Mouse (Mus musculus) limb, embryonic 15.5 days (tissue): ENCODE results near the gene Htr2b. TPM values are rescaled to one million over a fixed set of nuclear protein-coding genes. Genes with fewer than 3 reads are reported as not detected.

ENCODE experiments used
- ATAC-seq: fragments of 200-750 bp; cut with Nextera tagmentation; 2 replicates; pipeline ENCODE4 v1.8.0; 2017; ENCODE audit warnings: low read depth, moderate TSS enrichment; ENCODE audit not compliant: insufficient number of reproducible peaks, low FRiP score, low TSS enrichment
- H3K27ac ChIP-seq: fragments of 300-500 bp; sonication (generic); 2 replicates; pipeline ENCODE4 v1.5.1; 2015; ENCODE audit warnings: moderate library complexity, mild to moderate bottlenecking, inconsistent platforms
- H3K27me3 ChIP-seq: fragments of 300-500 bp; sonication (generic); 2 replicates; pipeline ENCODE4 v1.6.1; 2015; ENCODE audit warnings: inconsistent platforms
- H3K36me3 ChIP-seq: fragments of 300-500 bp; sonication (generic); 2 replicates; pipeline ENCODE4 v1.6.1; 2015; ENCODE audit warnings: inconsistent platforms
- H3K4me1 ChIP-seq: fragments of 300-500 bp; sonication (generic); 2 replicates; pipeline ENCODE4 v1.6.1; 2015; ENCODE audit warnings: inconsistent platforms
- H3K4me2 ChIP-seq: fragments of 300-500 bp; sonication (generic); 2 replicates; pipeline ENCODE4 v1.6.1; 2015; ENCODE audit warnings: mild to moderate bottlenecking, inconsistent platforms
- H3K4me3 ChIP-seq: fragments of 300-500 bp; sonication (generic); 2 replicates; pipeline ENCODE4 v1.5.1; 2015; ENCODE audit warnings: mild to moderate bottlenecking, inconsistent platforms
- H3K9ac ChIP-seq: fragments of 300-500 bp; sonication (generic); 2 replicates; pipeline ENCODE4 v1.6.1; 2015; ENCODE audit warnings: inconsistent platforms
- H3K9me3 ChIP-seq: fragments of 300-500 bp; sonication (generic); 2 replicates; pipeline ENCODE4 v1.6.1; 2016; ENCODE audit warnings: inconsistent platforms
- whole genome bisulfite sequencing: fragments of 180-500 bp; shearing (Covaris S2); methylation state at CpG from one replicate; pipeline ENCODE4 v1.1.7; 2015; 5-methylcytosine and 5-hydroxymethylcytosine counted together
- polyA plus RNA-seq: library from polyadenylated mRNA; unstranded; fragments of >200 nt; fragmentation: Nextera tagmentation; extraction: Ambion mirVana; gene quantifications from 2 replicates; pipeline ENCODE4 v1.2.1, GENCODE M21; 2015

Htr2b gene
- polyA plus RNA-seq = 0.92 and 1.5 TPM in 2 replicates

- Histone ChIP-seq H3K4me1 (no peaks in the 10 kb centered on the region), H3K9me3 (no peaks in the 10 kb centered on the region), H3K36me3 (peaks cover 5% of the 10 kb centered on the region), H3K4me2 (no peak within 1 kb of the TSS), H3K9ac (no peak within 1 kb of the TSS), H3K27me3 (no peaks in the 10 kb centered on the region), H3K4me3 (no peak within 1 kb of the TSS), H3K27ac (no peak within 1 kb of the TSS)
- ATAC-seq = no peak
- 43% methylated on average over 6 of the region's 6 CpGs for WGBS
Measured at GRCm38 (mm10) chr1:86111779-86112178, at the start of gene Htr2b. Gene Htr2b (minus strand): TSS chr1:86111970.

GRCm38 (mm10) chr1:86161061-86161460 lies 49.3 kb upstream of the Htr2b start:
- peaks cover 61% of the 10 kb centered on the region for H3K36me3 ChIP-seq
- WGBS = 94% methylated on average over 5 of the region's 5 CpGs
- ATAC-seq = no peak

DNA sequence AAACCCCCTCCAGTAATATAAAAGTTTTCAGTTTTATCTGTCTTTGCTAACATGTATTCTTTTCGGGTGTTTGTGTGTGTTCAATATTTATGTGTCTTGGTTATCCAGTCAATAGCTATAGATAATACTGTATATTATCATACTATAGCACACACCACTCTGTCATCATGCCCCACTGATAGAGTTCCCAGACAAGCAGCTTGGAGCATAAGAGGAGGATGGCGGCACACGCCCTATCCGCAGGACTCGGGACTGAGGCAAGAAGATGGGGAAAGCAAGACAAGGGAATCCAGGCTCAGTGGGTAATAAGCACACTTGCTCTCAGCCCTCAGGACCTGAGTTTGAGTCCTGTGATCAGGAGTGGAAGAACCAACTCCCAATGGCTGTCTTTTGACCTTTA lies 48.7 kb upstream of the Htr2b start:
- H3K9me3 ChIP-seq = no peaks in the 10 kb centered on the region
- no peak overlapping the region for H3K27ac ChIP-seq
- H3K9ac ChIP-seq = no peak overlapping the region
- peaks cover 61% of the 10 kb centered on the region for H3K36me3 ChIP-seq
- 94% methylated on average over 5 of the region's 5 CpGs for WGBS
- no peak overlapping the region for H3K4me3 ChIP-seq
- ATAC-seq = no peak
- no peaks in the 10 kb centered on the region for H3K27me3 ChIP-seq
- H3K4me1 ChIP-seq = peaks cover 4% of the 10 kb centered on the region
- no peak overlapping the region for H3K4me2 ChIP-seq

More at GRCm38 (mm10) chr1:86161061-86161460, 49.3 kb upstream of the Htr2b start:
- Histone ChIP-seq H3K4me3 (no peak overlapping the region), H3K4me2 (no peak overlapping the region), H3K27ac (no peak overlapping the region), H3K9ac (no peak overlapping the region), H3K27me3 (no peaks in the 10 kb centered on the region), H3K9me3 (no peaks in the 10 kb centered on the region), H3K4me1 (no peaks in the 10 kb centered on the region)

DNA sequence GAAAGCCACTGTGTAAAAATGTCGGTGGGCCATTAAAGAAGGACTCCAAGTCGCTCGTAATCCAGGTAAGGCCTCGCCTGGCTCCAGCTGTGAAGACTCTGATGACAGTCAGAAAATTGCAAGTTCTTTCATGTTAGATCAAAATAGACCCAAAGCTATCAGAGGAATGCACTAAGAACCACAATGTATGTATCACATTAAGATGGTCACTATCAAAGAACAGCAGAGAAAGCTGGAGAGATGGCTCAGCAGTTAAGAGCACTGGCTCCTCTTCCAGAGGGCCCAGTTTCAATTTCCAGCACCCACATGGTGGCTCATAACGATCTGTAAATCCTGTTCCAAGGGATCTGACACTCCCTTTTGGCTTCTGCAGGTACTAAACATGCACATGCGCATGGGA lies 48.3 kb upstream of the Htr2b start:
- Histone ChIP-seq H3K4me2 (no peak overlapping the region), H3K27me3 (no peaks in the 10 kb centered on the region), H3K36me3 (peaks cover 61% of the 10 kb centered on the region), H3K27ac (no peak overlapping the region), H3K4me3 (no peak overlapping the region), H3K9ac (no peak overlapping the region), H3K9me3 (no peaks in the 10 kb centered on the region), H3K4me1 (peaks cover 9% of the 10 kb centered on the region)
- 81% methylated on average over 6 of the region's 6 CpGs for whole genome bisulfite sequencing
- ATAC-seq = no peak

DNA sequence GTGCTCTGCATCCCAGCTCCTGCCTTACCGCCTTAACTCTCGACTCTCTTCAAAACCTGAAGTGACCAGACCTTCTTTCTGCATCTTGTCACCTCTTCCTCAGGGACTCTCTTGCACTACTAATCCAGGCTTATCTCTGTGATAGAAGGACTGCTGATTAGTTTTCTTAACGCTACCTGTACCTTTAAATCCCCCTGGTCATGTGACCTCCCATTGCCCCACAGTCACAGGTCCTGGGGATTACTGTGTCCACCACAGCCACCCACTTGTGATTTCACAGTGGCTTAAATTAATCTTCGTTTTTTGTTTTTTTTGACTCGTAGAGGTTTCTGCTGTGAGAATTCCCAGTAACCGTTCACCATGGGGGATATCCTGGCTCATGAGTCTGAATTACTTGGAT lies 44.8 kb upstream of the Htr2b start:
- WGBS = 88% methylated on average over 6 of the region's 6 CpGs
- ATAC-seq = no peak
- Histone ChIP-seq H3K9ac (no peak overlapping the region), H3K4me1 (peaks cover 9% of the 10 kb centered on the region), H3K4me2 (no peak overlapping the region), H3K27ac (no peak overlapping the region), H3K27me3 (no peaks in the 10 kb centered on the region), H3K36me3 (peaks cover 30% of the 10 kb centered on the region), H3K9me3 (no peaks in the 10 kb centered on the region), H3K4me3 (no peak overlapping the region)

- no peak overlapping the region for H3K9ac ChIP-seq
- peaks cover 25% of the 10 kb centered on the region for H3K36me3 ChIP-seq
- H3K9me3 ChIP-seq = no peaks in the 10 kb centered on the region
- H3K4me2 ChIP-seq = no peak overlapping the region
- 78% methylated on average over 3 of the region's 3 CpGs for WGBS
- H3K27me3 ChIP-seq = no peaks in the 10 kb centered on the region
- no peak overlapping the region for H3K4me3 ChIP-seq
- no peak for ATAC-seq
- H3K4me1 ChIP-seq = peaks cover 9% of the 10 kb centered on the region
- no peak overlapping the region for H3K27ac ChIP-seq
Measured at GRCm38 (mm10) chr1:86156075-86156474, 44.3 kb upstream of the Htr2b start.

DNA sequence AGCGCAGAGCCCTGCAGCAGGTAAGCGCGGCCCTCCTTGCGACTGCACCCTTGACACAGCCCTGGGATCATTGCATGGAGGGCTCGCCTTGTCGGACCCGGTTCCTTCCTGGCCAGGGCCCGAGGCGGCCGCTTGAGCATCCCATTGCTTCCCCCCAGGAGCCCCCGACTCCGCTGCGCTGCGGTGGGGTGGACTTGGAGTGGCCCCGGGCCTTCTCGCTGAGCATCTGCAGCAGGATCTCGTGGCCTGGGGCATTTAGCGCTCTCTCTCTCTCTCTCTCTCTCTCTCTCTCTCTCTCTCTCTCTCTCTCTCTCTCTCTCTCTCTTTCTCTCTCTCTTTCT lies 43.0 kb upstream of the Htr2b start:
- peak overlapping the region; percentile 79 for H3K4me2 ChIP-seq
- H3K27me3 ChIP-seq = no peaks in the 10 kb centered on the region
- peak overlapping the region; percentile 91 for H3K4me3 ChIP-seq
- no peaks in the 10 kb centered on the region for H3K9me3 ChIP-seq
- peaks cover 9% of the 10 kb centered on the region for H3K4me1 ChIP-seq
- H3K36me3 ChIP-seq = peaks cover 16% of the 10 kb centered on the region; the same call in 1 of the 2 replicates
- no peak overlapping the region for H3K27ac ChIP-seq
- peak overlapping the region; percentile 71 for H3K9ac ChIP-seq
- ATAC-seq = no peak
- under 1% methylated on average over 17 of the region's 18 CpGs for WGBS

- no peaks in the 10 kb centered on the region for H3K9me3 ChIP-seq
- H3K9ac ChIP-seq = peak within 1 kb of the TSS; percentile 71
- H3K36me3 ChIP-seq = peaks cover 12% of the 10 kb centered on the region; the same call in 1 of the 2 replicates
- H3K4me2 ChIP-seq = peak within 1 kb of the TSS; percentile 79
- H3K4me1 ChIP-seq = peaks cover 9% of the 10 kb centered on the region
- H3K27ac ChIP-seq = peak within 1 kb of the TSS; percentile 92
- H3K27me3 ChIP-seq = no peaks in the 10 kb centered on the region
- WGBS = 3% methylated on average over 40 of the region's 40 CpGs
- peak; percentile 99 for ATAC-seq
- H3K4me3 ChIP-seq = peak within 1 kb of the TSS; percentile 91
Measured at GRCm38 (mm10) chr1:86154133-86154823, 42.5 kb upstream of the Htr2b start, which contains the start of gene Armc9. Gene Armc9 (plus strand): TSS chr1:86154780.

DNA sequence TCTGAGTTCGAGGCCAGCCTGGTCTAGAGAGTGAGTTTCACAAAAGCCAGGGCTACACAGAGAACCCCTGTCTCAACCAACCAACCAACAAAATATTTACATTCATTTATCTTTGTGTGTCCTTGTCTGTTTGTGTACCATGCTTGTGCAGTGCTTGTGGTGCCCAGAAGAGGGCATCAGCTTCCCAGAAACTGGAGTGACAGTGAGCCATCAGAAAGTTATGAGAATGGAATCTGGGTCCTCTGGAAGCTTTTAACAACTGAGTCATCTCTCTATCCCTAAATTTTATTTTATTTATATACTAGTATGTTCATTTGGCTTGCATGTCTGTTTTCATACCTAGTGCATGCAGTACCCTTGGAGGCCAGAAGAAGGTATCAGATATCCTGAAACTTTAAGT lies 40.8 kb upstream of the Htr2b start:
- Histone ChIP-seq H3K9ac (no peak overlapping the region), H3K4me1 (peaks cover 9% of the 10 kb centered on the region)
- WGBS = 88% methylated on average over 1 of the region's 1 CpGs

GRCm38 (mm10) chr1:86151376-86151775 lies 39.6 kb upstream of the Htr2b start:
- WGBS = 77% methylated on average over 7 of the region's 7 CpGs
- no peak for ATAC-seq
- Histone ChIP-seq H3K4me2 (no peak overlapping the region), H3K27ac (no peak overlapping the region), H3K36me3 (no peaks in the 10 kb centered on the region), H3K9me3 (no peaks in the 10 kb centered on the region), H3K9ac (no peak overlapping the region), H3K4me3 (no peak overlapping the region), H3K4me1 (peaks cover 9% of the 10 kb centered on the region), H3K27me3 (no peaks in the 10 kb centered on the region)

More for the DNA sequence above, 40.8 kb upstream of the Htr2b start:
- Histone ChIP-seq H3K36me3 (peaks cover 6% of the 10 kb centered on the region; the same call in 1 of the 2 replicates), H3K4me2 (no peak overlapping the region), H3K27me3 (no peaks in the 10 kb centered on the region), H3K27ac (no peak overlapping the region), H3K4me3 (no peak overlapping the region), H3K9me3 (no peaks in the 10 kb centered on the region)
- no peak for ATAC-seq

GRCm38 (mm10) chr1:86150929-86151328 lies 39.2 kb upstream of the Htr2b start:
- H3K4me1 ChIP-seq = peaks cover 9% of the 10 kb centered on the region
- H3K36me3 ChIP-seq = no peaks in the 10 kb centered on the region
- H3K4me2 ChIP-seq = no peak overlapping the region
- no peaks in the 10 kb centered on the region for H3K27me3 ChIP-seq
- H3K9ac ChIP-seq = no peak overlapping the region
- H3K4me3 ChIP-seq = no peak overlapping the region
- H3K9me3 ChIP-seq = no peaks in the 10 kb centered on the region
- H3K27ac ChIP-seq = no peak overlapping the region
- WGBS = 73% methylated on average over 6 of the region's 6 CpGs
- no peak for ATAC-seq

GRCm38 (mm10) chr1:86148161-86148560 lies 36.4 kb upstream of the Htr2b start:
- Histone ChIP-seq H3K9me3 (no peaks in the 10 kb centered on the region), H3K36me3 (no peaks in the 10 kb centered on the region), H3K9ac (no peak overlapping the region), H3K27ac (no peak overlapping the region), H3K4me3 (no peak overlapping the region), H3K4me2 (no peak overlapping the region), H3K27me3 (no peaks in the 10 kb centered on the region), H3K4me1 (no peaks in the 10 kb centered on the region)
- no peak for ATAC-seq
- 81% methylated on average over 9 of the region's 9 CpGs for WGBS
